Mouse (Mus musculus) right cerebral cortex, postnatal 4 days (tissue): ENCODE measurements at regions not wholly inside any gene's neighbourhood (a gene's known extent, or its start where the extent isn't known, plus 50 kb on each side); places are given as distances from the start of the nearest gene placed in this dataset.

Source experiments
- DNase-seq: peaks from one replicate; pipeline ENCODE4 v3.0.0-alpha.2; 2022

DNA sequence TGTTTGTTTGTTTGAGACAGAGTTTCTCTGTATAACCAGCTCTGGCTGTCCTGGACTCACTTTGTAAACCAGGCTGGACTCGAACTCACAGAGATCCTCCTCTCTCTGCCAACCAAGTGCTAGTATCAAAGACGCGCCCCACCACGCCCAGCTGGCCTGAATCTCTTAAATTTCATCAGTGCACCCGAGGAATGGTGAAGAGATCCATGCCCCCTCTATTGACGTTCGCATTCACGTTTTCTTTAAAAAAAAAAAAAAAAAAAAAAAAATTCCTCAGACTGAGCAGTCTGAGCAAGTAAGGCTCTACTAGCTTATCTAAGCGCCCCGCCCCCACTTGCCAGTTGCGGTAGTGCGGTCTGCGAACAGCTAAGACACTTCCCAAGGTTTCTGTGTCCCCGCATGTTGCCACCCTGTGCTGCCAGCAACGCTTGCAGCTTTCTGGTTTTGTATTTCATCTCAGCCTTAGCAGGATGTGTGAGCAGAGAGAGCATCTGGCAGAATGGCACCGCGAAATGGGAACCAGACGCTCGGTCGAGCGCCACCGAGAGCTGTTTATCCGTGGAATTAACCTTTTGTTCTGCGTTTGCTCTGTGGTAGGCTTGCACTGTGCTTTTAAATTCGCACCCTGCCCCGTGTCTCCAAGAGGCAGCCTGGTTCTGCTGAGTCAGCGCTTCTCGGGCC is 225.1 kb upstream of the Hes1 start:
- peak; percentile 80 for DNase-seq

DNA sequence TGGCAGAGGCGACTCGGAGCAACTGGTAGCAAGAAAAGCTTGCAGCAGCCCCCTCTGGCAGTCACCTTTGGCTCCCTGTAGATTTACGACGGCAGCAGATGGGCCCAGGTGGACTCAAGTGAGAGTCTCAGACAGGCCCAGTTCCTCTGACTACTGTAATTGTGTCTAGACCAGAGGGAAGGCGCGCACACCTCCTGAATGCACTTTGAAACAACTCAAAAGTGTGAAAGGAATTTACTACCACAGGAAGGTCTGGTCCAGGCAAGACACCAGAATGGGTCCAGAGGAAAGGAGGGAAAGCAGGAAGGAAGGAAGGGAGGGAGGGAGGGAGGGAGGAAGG is 224.6 kb upstream of the Hes1 start:
- no peak for DNase-seq

DNA sequence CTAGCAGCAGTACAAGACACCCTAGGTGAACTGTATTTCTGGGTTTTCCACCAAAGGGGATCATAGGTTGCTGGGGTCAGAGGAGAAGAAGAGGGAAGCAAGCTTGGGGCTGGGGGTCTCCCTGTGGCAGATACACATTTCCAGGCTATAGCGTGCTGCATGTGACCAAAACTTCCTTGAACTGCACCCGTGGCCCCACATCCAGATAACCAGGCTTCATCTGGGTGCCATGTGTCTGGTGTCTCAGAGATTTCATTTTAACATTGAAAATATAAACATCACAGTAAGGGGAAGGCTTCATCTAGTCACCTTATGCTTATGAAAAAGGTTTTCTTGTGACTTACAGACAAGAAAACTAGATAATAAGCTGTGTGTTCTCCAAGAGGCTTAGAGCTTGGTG is 223.8 kb upstream of the Hes1 start:
- no peak for DNase-seq

DNA sequence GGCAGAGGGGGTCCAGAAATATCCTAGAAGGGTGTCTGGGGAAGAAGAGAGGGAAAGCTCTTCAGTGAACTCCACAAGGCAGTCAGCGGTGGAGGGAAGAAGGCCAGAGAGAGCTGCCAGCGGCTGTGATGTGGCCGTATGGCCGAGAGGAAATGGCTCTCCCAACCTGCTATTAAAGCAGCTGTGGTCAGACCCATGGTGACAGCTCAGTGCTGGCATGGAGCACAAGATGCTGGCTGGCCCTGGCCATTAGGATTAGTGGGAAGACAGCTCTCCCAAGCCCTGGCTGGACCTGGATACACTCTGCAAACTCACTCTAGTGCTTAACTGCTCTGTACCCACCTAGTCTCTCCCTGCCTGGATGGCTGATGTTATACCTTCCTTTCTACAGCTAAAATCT is 223.1 kb upstream of the Hes1 start:
- no peak for DNase-seq

DNA sequence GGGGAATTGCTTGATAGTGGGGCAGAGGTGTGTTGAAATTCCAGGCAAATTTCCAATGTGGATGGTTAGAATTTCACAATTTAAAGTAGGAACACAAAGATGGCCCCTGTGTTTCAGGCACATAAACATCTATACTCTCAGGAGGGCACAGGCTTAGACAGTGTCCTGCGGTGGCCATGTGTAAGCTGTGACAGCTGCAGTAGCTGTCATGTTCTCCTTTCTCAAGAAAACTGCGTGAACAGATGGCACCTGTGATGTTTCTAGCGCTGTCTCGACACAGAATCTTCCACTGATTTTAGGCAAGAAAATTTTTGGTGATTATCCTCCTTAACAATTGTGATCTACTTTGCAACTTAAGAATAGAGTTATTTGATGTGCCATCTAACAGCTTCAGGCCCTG is 222.1 kb upstream of the Hes1 start:
- no peak for DNase-seq

DNA sequence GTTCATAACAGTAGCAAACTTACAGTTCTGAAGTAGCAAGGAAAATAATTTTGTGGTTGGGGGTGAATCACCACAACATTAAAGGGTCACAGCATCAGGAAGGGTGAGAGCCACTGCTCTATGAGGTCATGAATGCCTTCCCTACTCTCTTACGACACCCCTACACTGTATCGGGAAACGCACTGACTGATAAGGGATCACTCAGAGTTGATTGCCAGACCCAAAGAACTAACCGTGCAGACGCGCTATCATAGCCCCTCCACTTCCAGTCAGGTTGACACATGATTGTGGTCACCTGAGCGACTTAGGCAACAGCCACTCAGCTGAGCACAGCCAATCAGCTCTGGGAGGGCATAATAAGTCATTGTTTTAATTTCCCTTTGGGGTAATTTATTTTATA is 220.7 kb upstream of the Hes1 start:
- DNase-seq: no peak

DNA sequence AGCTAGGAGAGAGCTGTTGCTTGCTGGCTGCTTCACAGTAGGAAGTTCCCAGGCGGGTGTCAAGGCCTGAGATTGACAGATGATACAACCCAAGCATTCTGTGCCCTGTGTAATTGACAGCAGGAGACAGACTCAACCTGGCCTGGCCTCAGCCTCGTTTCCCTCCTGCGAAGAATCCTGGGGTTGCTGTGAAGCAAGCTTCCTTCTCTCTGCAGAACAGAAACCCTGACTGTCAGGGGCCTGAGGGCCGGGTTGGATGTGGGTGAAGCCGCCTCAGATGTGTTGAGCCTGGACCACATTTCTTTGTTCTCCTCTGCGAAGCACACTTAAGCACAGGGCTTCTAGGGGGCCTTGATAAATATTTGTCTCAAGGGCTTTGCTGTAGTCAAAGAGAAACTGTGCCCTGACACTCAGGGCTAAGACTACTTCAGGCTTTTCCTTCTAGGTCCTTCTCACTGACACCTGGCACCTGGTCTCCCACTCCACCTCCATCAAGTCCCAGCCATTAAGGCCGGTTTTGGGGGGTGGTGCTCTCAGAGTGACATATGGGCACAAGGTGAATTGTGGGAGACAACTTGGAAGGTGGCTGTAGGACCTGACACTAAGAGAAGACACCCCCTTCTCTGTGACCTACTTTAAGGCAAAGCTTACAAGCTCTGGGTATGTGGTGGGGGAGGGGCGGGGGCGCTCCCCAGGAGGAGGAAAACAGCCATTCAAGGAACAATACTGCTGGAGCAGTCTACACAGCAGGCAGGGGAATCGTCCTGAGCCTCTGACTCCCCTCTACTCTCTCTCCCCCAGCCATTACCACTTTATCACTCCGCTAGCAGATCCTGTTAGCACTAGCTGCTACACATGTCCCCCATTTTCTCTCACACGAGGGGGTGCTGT is 219.2 kb upstream of the Hes1 start:
- no peak for DNase-seq

DNA sequence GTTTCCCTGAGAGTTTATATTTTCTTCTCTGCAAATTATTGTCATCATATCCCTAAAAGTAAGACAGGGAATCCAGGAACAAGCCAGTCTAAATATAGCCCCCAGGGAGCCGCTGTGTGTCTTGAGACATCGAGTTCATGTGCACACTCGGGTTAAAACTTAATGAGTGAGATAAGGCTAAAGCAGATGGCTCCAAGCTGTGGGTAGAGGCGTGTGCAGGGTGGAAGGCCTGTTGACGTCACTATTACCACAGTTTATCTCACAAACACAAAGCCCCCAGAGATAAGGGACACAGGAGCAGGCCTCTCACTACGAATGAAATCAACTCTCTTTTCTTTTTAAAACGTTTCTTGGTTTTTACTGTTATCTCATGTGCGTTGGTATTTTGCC is 218.6 kb upstream of the Hes1 start:
- no peak for DNase-seq

DNA sequence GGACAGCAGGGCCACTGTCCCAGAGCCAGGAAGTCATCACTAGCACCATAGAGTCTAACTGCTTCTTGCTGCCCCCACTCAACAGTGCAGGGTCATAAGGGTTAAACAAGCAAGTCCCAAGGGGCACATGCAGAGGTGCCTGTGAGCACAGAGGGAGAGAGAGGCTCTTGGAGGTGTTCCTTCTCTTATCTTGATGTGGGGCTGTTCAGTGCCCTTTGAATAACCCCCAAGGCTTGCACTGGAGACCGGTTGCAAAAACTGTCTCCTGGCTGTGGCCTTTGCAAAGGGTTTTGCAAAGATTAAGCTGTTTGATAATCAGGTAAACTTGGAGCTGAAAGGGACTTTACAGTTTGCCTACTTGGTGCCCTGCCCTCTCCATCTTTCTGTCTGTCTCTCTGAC is 217.1 kb upstream of the Hes1 start:
- no peak for DNase-seq

DNA sequence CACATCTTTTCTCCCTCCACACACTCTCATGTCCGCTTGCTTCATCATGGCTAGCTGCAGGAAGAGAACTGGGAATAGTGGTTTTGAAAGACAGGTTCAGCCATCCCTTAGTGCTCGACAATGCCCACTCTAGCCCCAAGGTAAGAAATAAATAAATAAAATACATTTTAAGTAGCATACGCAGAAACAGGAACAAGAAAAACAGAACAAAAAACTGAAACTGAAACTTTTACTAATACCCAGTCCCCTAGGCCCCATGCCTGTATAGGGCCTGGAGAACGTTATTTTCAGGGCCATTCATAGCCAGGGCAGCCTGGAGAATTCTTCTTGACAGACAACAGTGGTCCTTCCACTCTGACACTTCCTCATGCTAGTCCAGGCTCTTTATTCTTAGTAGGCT is 216.4 kb upstream of the Hes1 start:
- DNase-seq: no peak

DNA sequence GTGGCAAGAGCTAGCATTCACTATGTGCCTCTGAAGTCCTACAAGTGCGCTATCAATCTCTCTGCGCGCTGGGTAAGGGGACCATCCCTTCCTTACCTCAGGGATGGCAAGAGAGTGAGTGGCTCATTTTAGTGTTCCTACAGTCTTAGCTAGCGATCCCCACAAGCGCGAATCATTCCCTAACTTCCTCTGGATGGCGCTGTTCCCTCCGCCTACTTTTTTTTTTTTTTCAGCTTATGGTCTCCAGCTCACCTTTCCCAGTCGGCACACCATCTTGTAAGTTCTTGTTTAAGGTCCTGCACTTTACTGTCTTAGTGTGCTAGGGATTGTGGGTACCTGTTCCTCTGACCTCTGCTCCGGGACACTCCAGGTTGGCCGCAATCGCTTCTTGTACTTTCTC is 215.7 kb upstream of the Hes1 start:
- DNase-seq: no peak

DNA sequence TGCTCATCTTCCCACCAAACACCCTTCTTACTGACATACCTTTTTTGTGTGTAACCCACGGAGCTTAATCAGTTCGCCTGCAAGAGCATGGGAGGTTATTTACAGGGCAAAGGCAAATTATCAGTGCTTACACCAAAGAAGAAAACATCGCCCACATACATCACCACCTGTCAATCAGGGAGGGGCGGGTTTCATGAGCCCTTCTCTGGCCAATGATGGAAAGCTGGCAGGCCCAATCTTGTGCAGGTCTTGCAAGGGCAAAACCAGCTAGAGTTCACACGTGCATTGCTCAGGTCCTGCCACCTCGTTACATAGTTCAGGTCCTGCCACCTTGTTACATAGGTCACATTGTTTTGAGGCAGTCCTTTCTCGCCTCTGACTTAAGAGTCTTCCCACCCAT is 214.7 kb upstream of the Hes1 start:
- no peak for DNase-seq

DNA sequence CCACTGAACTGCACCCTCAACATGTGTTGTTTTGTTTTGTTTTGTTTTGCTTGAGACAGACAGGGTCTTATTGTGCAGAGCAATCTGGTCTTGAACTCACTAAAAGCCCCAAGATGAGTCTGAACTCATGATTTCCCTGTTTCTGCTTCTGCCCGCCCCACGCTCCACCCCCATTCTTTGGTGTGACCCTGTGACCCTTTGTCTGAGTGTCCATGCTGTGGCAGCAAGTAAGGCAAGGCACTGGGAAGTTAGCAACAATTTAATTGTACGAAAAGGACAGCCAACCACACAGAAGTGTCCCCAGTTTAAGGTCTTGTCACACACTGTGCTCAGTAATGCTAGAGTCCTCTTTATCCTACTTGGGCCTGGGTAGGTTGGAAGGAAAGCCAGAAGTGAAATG is 213.6 kb upstream of the Hes1 start:
- no peak for DNase-seq

DNA sequence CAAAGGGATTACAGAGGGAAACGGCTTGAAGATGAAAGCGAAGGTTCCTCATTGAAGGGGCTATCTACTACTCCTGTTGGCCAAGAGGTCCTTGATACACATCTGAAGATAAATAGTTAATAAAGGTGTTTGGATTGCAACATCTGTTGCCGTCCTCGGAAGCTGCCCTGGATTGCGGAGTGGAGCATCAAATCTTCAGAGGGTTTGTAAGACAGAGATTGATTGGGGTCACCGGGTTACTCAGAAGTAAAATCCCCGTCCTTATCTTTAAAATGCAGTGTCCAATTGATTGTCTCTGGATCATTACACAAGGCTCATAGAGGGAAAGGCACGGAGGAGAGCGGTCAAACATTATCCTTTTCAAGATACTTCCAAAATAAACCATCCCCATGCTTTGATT is 212.4 kb upstream of the Hes1 start:
- no peak for DNase-seq

DNA sequence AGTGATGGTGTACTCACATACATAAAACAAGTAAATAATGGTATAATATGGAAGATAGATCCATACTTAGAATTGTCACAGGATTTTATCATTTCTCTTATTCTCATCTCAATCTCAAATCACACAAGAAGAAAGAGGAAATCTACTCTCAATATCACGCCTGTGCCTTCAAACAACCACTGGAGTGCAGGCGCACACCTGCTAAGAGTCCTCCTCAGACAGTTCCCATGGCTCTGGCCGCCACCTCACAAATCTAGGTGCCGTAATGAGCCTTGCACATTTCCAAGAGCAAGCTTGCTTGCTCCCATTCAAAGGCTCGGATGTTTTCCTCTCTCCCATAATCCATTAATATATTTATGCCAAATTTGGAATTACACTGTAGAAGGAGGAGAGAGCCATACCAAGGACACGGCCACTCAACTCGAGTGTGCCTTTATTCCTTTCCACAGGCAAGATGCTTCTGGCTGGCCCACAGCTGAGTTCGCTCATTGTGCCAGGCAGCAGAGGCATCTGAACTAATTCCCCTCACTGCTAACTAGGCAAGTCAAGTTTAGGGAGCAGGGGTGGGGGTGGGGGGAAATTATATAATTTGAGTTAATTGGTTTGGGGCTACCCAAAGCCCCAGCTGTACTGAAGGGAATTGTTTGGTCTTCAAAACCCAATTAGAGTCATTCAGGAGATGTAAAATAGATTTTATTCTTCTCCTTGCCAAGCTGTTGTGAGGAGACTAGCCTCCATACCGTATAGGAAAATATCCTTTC is 209.2 kb upstream of the Hes1 start:
- DNase-seq: no peak

DNA sequence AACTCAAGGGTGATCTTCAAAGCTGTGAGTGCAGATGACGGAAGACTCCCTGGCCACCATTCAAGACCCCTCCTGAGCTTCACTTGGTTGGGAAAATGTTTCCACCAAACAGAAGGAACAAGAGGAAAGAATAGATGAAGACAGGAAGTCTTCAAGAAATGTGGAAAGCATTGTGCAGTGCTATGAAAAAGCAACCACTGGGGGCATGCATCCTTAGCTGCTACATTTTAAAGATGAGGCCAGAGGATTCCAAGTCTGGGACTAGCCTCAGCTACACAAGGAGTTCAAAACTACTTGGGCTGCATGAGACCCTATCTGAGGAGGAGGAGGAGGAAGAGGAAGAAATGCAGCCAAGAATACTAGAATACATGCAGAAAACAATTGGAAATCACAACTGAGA is 207.6 kb upstream of the Hes1 start:
- DNase-seq: no peak

DNA sequence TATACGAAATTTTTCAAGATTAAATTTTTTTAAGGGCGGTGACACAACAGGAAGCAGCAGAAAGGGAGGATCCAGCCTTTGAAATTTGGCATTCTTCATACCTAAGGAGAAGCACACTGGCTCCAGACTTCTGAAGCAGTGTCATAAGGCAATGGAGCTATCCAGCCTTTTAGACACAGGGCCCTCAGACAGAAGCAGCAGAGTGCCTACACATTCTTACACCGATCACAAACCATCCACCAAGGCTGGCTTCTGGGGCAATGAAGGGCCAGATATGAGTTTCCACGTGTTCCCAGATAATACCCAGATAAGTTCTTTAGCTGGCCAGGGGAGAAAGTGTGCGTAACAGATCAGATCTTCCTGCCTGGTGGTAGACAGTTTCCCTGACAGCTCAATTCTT is 205.5 kb upstream of the Hes1 start:
- no peak for DNase-seq

DNA sequence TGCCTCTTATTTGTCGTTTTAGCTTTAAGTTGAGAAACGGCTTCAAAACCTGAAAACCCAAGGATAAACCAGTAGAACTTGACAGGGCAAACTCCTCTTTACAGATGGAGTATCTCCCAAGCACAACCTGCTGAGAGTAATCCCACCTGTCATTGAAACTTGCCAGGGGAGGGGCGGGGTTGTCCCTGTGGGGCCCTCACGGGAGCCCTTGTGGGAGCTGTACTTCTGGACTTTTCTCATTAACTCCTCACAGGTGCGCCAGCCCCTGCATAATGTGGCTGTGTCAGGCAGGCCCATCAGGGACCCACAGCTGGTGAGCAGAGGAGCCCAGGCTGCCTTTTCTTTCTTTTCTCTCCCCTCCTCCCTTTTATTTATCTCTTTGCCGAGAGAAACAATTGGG is 203.9 kb upstream of the Hes1 start:
- DNase-seq: no peak

DNA sequence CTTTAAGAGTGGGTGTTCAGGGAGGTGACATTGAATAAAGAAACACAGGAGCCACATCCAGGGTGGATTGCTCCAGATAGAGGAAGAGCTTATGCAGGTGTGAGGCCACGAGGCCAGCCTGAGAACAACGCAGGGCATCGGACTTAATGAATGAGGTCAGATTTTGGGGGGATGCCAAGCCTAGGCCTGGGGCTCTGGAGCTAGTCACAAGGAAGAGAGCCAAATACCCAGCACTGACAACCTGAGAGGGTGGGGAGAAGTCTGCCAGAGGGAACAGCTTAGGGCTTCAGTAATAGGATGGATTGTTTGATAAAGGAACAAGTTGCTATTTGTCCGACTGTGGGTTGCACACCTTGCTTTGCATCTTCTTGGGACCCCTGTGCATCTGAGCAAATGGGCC is 203.1 kb upstream of the Hes1 start:
- no peak for DNase-seq

DNA sequence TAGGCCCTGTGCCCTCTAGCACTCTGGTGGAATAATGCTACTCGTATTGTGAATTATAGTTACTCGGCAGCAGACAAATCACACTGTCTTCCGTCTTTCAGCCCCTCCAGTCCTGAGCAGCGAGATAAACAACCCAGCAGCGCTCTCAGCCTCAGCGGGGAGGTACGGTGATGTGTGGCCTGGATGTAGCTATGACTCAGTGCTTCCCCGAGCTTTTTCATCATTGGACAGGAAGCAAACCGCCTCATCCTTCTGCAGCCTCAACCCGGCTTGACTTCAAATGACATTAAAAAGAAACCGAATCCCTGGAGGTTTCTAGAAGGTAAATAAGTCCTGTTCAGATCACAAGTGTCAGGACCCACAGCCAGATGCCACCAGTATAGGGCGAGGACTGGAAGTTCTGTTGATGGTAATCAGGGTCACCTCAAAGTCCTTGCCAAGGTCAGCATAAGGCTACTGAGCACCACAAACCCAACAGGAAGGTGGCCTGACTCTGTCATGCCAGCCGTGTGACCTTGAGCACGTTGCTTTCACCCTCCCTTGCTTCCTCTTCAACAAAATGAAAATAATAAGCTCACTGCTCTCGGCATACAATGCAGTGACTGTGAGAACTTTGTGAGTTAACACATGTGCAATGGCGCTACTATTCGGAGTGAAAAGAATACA is 199.0 kb upstream of the Hes1 start:
- DNase-seq: no peak

DNA sequence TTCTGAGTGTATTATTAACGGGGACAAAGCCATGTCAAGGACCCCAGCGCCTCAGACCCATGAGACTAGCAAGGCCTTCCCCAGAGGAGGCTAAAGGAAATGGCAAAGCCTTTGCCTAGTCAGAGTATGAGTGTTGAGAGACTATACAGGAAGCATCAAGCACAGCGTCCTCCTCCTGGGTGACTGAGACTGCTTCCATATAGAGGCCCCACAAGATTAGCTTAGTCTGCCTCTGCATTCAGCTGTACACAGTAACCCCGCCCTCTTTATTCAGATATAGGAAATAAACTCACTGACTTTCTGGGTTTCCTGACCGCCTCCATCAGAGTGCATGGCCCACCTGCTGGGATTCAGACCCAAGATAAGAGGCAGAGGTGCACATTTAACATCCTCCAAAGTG is 192.8 kb upstream of the Hes1 start:
- DNase-seq: no peak

DNA sequence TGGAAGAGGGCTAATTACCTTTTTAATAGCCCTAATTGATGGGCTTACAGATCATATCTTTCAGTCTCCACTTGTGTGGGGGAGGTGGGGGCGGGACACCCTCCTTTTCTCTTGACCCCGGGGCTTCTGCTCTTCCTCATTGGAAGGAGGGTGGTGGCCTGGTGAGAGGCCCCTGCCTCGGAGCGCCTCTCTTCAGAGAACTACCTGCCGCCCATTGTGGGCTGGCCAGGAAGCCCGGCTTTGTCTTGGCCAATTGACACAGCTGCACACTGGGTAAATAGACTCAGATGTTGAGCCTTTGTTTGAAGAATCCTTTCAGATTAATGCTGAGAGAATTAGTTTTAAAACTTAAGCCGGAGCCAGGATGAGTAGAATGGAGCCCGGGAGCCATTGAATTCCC is 188.0 kb upstream of the Hes1 start:
- DNase-seq: no peak

DNA sequence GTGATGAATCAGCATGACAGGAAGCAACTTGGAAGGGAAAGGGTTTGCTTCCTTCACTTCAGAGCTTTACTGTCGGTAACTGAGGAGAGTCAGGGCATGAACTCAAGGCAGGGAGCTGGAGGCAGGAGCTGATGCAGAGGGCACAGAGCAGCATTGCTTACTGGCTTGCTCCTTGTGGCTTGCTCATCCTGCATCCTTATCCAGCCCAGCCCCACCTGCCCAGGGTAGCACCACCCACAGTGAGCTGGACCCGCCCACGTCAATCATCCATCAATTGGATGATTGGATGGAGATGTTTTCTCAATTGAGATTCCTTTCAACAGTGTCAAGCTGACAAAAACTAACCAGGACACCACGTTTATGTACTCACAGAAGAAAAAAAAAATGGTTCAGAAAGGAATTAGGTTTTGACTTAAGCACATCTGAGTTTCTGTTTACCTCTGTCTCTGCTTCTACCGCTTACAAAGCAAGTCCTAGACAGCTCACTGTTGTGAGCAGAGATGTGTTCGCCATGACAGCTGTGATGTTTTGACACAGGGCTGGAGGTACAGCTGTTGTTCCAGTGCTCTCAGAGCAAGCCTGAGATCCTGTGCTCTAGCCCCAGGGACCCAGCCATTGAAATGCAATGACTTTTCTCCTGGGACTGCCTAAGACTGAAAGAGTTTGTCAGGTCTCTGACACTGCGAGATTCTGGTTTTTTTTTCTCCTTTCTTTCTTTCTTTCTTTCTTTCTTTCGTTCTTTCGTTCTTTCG is 186.6 kb upstream of the Hes1 start:
- no peak for DNase-seq
